Comparison of ENCODE assay signal across 8 mouse cellular contexts in genomic region chr11:23256194-23256802, GRCm38 (mm10). TPM values are rescaled to one million over a fixed set of nuclear protein-coding genes. Genes with fewer than 3 reads are reported as not detected.
DNase-seq lines count a peak whose midpoint lies in the region; ATAC-seq and TF ChIP-seq lines count a peak whose summit lies in the region.

No protein-coding gene starts in this region.

- peak overlapping the region; percentile 79 for H3K4me3 ChIP-seq in left cerebral cortex, adult 2 months
- peak overlapping the region; percentile 97 for H3K4me3 ChIP-seq in embryonic facial prominence, embryonic 13.5 days
- peak overlapping the region; percentile 94 for H3K4me3 ChIP-seq in limb, embryonic 12.5 days (replicated peaks)
- peak overlapping the region; percentile 94 for H3K4me3 ChIP-seq in neural tube, embryonic 13.5 days

- intact Hi-C loops in left cerebral cortex, adult 2 months (cut with DNase I): loop anchor here (2.0 to 5.0 kb wide), 4 partner anchors 109 to 624 kb away; partner anchors contain the start of gene Cct4
- intact Hi-C loops in left cerebral cortex, postnatal 25 days (cut with DNase I): loop anchor here (2.0 to 5.0 kb wide), 5 partner anchors 51 to 624 kb away; partner anchors contain the start of genes Cct4, Fam161a and Usp34

- H3K4me1 ChIP-seq in embryonic facial prominence, embryonic 13.5 days: peaks cover 25% of the 10 kb centered on the region
- H3K4me1 ChIP-seq in limb, embryonic 12.5 days (replicated peaks): peaks cover 12% of the 10 kb centered on the region
- peaks cover 30% of the 10 kb centered on the region for H3K4me1 ChIP-seq in neural tube, embryonic 13.5 days (replicated peaks)

- H3K9me3 ChIP-seq in embryonic facial prominence, embryonic 13.5 days: no peaks in the 10 kb centered on the region
- H3K9me3 ChIP-seq in limb, embryonic 12.5 days: no peaks in the 10 kb centered on the region
- H3K9me3 ChIP-seq in neural tube, embryonic 13.5 days: no peaks in the 10 kb centered on the region

- peaks cover 2% of the 10 kb centered on the region; the same call in 1 of the 2 replicates for H3K36me3 ChIP-seq in embryonic facial prominence, embryonic 13.5 days
- peaks cover under 1% of the 10 kb centered on the region for H3K36me3 ChIP-seq in limb, embryonic 12.5 days
- H3K36me3 ChIP-seq in neural tube, embryonic 13.5 days: no peaks in the 10 kb centered on the region

- WGBS in embryonic facial prominence, embryonic 13.5 days: under 1% methylated on average over 39 of the region's 51 CpGs
- WGBS in limb, embryonic 12.5 days: under 1% methylated on average over 50 of the region's 51 CpGs
- under 1% methylated on average over 43 of the region's 51 CpGs for WGBS in neural tube, embryonic 13.5 days

- no peak for DNase-seq in left cerebral cortex, adult 2 months (ENCODE audit: extremely low spot score in 1 of 2, low spot score in 2 of 2)
- DNase-seq in left cerebral cortex, postnatal 25 days (ENCODE audit: low spot score in 2 of 2): no peak
- DNase-seq in adrenal gland, adult (ENCODE audit: inconsistent age in 2 of 2, low spot score in 1 of 2): no peak
- no peak for DNase-seq in adrenal gland, adult 2 months

- H3K27me3 ChIP-seq in embryonic facial prominence, embryonic 13.5 days: no peaks in the 10 kb centered on the region
- H3K27me3 ChIP-seq in limb, embryonic 12.5 days: no peaks in the 10 kb centered on the region
- H3K27me3 ChIP-seq in neural tube, embryonic 13.5 days: no peaks in the 10 kb centered on the region

- peak overlapping the region; percentile 94 for H3K27ac ChIP-seq in left cerebral cortex, adult 2 months
- peak overlapping the region; percentile 100 for H3K27ac ChIP-seq in embryonic facial prominence, embryonic 13.5 days
- peak overlapping the region; percentile 100 for H3K27ac ChIP-seq in limb, embryonic 12.5 days
- H3K27ac ChIP-seq in neural tube, embryonic 13.5 days (replicated peaks): peak overlapping the region; percentile 100

- ATAC-seq in embryonic facial prominence, embryonic 13.5 days (ENCODE audit: insufficient number of reproducible peaks, insufficient read depth, low FRiP score, low TSS enrichment, low read depth): peak; percentile 3; the same call in 1 of the 2 replicates
- ATAC-seq in limb, embryonic 12.5 days (ENCODE audit: insufficient number of reproducible peaks, insufficient read depth, low FRiP score, low TSS enrichment, low read depth): peak; percentile 16
- peak; percentile 60 for ATAC-seq in neural tube, embryonic 13.5 days (ENCODE audit: low read depth)
- ATAC-seq in megakaryocyte-erythroid progenitor cell, adult 5-6 weeks (replicated peaks; ENCODE audit: low FRiP score, low TSS enrichment, poor library complexity, severe bottlenecking): no peak

- H3K9ac ChIP-seq in embryonic facial prominence, embryonic 13.5 days: peak overlapping the region; percentile 100
- peak overlapping the region; percentile 100 for H3K9ac ChIP-seq in limb, embryonic 12.5 days (replicated peaks)
- H3K9ac ChIP-seq in neural tube, embryonic 13.5 days: peak overlapping the region; percentile 98

- no peak for TF ChIP-seq CTCF in left cerebral cortex, adult 2 months (IDR thresholded peaks at IDR 0.05)

- peak overlapping the region; percentile 88 for H3K4me2 ChIP-seq in embryonic facial prominence, embryonic 13.5 days
- peak overlapping the region; percentile 86 for H3K4me2 ChIP-seq in limb, embryonic 12.5 days
- H3K4me2 ChIP-seq in neural tube, embryonic 13.5 days: peak overlapping the region; percentile 91

RNA-seq across cellular contexts. Expression of gene Xpo1, which starts 0.5 kb away (rescaled TPM):
- total RNA-seq in left cerebral cortex, adult 2 months (2021): 10 to 100 TPM; 62.6 to 66.3 TPM
- 10 to 100 TPM; 67.7 to 69.2 TPM for total RNA-seq in left cerebral cortex, postnatal 25 days (2021)
- polyA plus RNA-seq in embryonic facial prominence, embryonic 13.5 days (2015; fragmentation: Nextera tagmentation; extraction: Ambion mirVana): 105 and 111 TPM in 2 replicates
- polyA plus RNA-seq in limb, embryonic 12.5 days (2016; fragmentation: Nextera tagmentation; extraction: Ambion mirVana): 187 and 190 TPM in 2 replicates
- 66.7 and 74.3 TPM in 2 replicates for polyA plus RNA-seq in neural tube, embryonic 13.5 days (2015; fragmentation: Nextera tagmentation; extraction: Ambion mirVana)
- total RNA-seq in megakaryocyte-erythroid progenitor cell, adult 5-6 weeks (2014; fragmentation: Nextera tagmentation): 106 and 142 TPM in 2 replicates
- total RNA-seq in megakaryocyte-erythroid progenitor cell, adult 5-6 weeks (2017): 322 and 338 TPM in 2 replicates
- 10 to 100 TPM; 54.1 to 57.3 TPM for total RNA-seq in adrenal gland, adult 2 months (2021)
- polyA plus RNA-seq in adrenal gland, adult 2 months (2012; rRNA removed): 3.7 and 4.1 TPM in 2 replicates

RNA-seq across cellular contexts. Expression of gene Usp34, which starts 50.4 kb away (rescaled TPM):
- 100 to 1,000 TPM in 1 of 2 experiments, 10 to 100 TPM in 1; 98.6 to 102 TPM for total RNA-seq in left cerebral cortex, adult 2 months (2021)
- total RNA-seq in left cerebral cortex, postnatal 25 days (2021): 100 to 1,000 TPM; 104 to 105 TPM
- polyA plus RNA-seq in embryonic facial prominence, embryonic 13.5 days (2015; fragmentation: Nextera tagmentation; extraction: Ambion mirVana): 27.9 and 41.1 TPM in 2 replicates
- polyA plus RNA-seq in limb, embryonic 12.5 days (2016; fragmentation: Nextera tagmentation; extraction: Ambion mirVana): 27.7 and 32.1 TPM in 2 replicates
- polyA plus RNA-seq in neural tube, embryonic 13.5 days (2015; fragmentation: Nextera tagmentation; extraction: Ambion mirVana): 27.3 and 29.6 TPM in 2 replicates
- total RNA-seq in megakaryocyte-erythroid progenitor cell, adult 5-6 weeks (2014; fragmentation: Nextera tagmentation): 50.7 and 76.1 TPM in 2 replicates
- 31.9 and 59.4 TPM in 2 replicates for total RNA-seq in megakaryocyte-erythroid progenitor cell, adult 5-6 weeks (2017)
- total RNA-seq in adrenal gland, adult 2 months (2021): 10 to 100 TPM; 46.8 to 67.1 TPM
- polyA plus RNA-seq in adrenal gland, adult 2 months (2012; rRNA removed): 2.8 and 2.9 TPM in 2 replicates
